Mouse (Mus musculus) WW6 (cell line): ENCODE measurements around the gene Zfp174.
"Not testable (repeated sequence)": the region's sequence is repeated elsewhere in the genome, so short reads cannot be mapped to it uniquely, and the experiment has no call there.

Experiments
- DNase-seq: peaks from one replicate; pipeline ENCODE4 v3.0.0-alpha.2; 2013; ENCODE audit warnings: low read depth, low spot score

Gene Zfp174

DNA sequence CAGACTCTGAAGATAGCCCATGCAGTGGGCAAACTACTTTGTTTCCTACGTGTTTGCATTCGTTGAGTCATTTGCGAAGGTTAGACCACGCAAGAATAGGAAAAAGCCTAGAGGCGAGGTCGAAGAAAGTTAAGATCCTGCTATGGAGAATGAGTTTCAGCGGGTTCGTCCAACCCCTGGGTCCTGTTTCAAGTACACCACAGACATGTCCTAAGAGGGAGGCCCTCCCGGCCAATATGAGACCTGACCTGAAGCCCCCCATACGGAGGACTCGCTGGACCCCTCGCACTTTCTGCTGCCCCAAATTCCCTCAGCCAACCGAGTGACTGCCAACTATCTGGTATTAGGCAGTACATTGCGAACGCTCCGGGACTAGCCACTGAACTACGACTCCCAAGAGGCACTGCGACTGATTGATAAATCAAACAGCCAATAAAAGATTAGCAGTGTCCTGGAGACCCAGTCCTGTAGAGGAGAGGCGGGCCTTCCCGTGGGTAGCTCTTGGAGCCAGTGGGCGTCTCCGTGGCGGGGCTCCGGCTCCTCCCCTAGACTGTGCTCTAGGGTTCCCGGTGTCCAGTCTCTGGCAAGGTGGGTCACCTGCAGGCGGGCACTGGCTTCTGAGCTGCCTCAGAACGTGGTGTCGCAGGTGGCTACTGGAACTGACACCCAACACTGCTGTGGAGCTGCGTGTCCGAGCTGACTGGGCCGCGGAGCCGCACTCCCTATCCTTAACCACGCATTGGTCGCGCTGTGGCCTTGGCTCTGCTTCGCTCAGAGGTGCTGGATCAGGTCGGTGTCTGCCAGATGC, at the start of gene Zfp174:
Zfp174 (plus strand) TSS at position 558 of the 808 bp plus-strand sequence.
- DNase-seq: peak; percentile 66

DNA sequence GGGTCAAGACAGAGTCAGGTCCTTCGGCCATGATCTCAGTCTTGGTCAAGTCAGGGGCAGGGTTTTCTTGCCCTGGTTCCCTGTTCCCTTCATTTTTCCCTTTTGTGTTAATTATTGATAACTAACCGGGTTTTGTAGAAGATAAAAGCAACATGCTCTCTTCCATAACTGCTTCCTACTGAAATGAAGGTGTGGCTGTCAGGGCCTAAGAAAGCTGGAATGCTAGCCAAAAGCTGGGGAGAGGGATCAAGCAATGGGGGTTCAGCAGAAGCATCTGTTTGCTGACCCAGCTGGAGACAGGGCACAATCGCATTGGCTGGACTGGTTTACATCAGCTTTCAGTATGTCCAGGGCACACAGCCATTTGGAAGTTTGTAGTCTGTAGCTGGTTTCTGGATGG, 38.9 kb upstream of the Zfp174 start:
- DNase-seq: no peak

DNA sequence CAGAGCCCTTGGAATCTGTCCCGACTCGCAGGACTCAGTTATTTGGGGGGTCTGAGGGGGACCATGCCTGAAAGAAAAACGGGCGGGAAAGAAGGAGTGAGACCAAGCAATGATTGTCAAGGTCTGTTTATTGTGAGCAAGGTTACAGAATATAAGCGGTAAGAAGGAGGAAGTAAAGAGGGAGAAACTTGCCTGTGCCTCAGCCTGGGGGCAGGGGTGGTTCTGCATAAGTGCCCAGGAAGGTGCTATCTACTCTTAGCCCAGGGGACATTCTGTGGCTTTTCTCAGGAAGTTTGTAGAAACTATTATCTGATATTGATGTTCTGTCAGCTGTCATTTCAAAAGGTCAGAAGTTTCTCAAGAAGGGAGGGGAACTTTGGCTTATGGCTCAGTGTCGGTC, 32.4 kb upstream of the Zfp174 start:
- DNase-seq: not testable (repeated sequence)

DNA sequence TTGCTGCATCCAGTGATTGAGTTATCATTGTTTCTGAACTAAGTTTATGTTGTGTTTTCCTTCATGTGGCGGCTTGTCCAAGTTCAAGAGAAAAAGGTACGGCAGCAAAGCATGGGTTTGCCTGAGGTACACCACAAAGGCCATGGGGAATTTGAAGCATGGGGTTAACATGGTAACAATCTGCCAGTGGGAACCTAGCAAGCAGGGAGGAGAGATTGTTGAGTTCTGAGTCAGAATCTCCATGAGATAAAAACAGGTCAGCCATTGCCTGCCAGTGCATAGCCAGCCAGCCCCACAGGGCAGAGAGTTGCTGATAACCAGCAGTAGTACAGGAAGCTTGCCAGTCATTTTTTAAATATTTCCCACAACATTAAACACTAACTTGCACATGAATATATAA, 26.9 kb upstream of the Zfp174 start:
- no peak for DNase-seq

DNA sequence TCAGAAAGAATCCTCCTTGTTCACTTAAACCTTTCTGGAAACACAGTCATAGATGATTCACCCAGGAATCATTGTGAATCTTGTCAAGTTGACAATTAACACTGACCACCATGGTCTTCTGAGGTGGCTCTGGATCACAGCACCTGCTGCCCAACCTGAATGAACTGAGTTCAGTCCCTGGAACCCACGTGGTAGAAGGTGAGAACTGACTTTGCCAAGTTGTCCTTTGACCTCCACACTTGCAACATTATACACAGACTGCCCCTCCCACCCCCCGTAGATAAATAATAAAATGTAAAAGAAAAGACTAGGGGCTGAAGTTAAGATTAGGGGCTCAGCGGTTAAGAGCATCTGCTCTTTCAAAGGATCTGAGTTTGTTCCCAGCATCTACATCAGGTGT, 19.0 kb upstream of the Zfp174 start:
- DNase-seq: no peak

DNA sequence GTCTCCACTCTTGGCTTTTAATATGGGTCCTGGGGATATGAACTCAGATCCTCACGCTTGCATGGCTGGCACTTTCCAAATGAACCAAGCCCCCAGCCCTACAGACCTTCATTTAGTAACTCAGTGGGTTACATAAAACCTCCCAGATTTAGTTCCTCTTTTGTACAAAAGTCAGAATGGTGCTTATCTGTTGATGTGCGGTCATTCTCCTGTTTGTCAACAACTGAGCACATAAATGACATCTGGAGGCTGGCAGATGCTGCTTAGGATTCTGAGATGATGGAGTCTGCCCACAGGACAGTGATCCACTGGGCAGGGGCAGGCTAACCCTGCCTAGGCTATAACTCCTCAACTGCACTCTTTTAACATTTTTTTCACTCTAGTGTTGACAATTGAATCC, 17.3 kb upstream of the Zfp174 start:
- DNase-seq: no peak

DNA sequence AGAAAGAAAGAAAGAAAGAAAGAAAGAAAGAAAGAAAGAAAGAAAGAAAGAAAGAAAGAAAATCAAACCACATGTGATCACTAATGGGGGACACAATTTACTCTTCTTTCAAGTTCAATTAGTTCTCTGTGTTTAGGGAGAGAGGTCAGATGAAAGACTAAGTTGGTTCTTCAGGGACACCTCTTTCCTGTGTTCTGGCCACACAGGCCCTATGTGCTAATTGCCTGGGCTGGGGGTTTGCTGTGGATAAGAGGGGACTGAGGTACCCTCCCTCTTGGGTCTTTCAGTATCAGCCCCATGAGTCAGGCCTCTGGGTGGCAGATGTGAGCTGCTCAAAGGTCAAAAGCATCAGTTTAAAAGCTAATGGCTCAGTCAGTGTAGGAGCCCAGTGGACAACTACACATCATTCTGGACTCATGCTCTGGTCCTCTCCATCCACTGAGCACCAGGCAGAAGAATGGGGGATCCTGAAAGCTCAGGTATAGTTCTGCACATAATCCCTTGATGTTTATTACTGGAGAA, 16.4 kb upstream of the Zfp174 start, which contains the start of gene Olfr15:
Olfr15 (plus strand) TSS at position 291 of the 522 bp plus-strand sequence.
- DNase-seq: no peak

DNA sequence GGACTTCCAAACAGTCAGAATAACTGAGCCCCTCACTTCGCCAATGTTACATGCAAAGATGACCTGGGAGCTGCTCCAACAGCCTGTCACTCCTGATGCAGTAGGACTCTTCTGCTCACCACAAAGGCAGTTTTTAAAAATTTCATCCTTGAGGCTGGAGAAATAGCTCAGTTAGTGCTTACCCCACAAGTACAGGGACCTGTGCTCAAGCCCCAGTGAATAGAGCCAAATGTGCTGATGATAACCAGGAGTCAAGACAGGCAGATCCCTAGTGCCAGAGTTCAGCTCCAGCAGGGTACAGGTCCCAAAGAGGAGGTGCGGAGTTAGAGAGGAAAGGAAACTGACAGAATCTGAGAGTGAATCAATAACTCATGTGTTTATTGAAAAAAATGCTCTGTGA, 11.6 kb upstream of the Zfp174 start:
- no peak for DNase-seq

DNA sequence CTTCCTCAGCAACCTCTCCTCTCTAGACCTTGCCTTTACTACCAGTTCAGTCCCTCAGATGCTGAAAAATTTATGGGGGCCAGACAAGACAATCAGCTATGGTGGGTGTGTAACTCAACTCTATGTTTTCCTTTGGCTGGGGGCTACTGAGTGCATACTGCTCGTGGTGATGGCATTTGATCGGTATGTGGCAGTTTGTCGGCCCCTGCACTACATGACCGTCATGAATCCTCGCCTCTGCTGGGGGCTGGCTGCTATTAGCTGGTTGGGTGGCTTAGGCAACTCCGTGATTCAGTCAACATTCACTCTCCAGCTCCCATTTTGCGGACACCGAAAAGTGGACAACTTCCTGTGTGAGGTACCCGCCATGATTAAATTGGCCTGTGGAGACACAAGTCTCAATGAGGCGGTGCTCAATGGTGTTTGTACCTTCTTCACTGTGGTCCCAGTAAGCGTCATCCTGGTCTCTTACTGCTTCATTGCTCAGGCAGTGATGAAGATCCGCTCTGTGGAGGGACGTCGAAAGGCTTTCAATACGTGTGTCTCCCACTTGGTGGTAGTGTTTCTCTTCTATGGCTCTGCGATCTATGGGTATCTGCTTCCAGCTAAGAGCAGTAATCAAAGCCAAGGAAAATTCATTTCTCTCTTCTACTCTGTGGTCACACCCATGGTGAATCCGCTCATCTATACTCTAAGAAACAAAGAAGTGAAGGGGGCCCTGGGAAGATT, 7.7 kb upstream of the Zfp174 start:
- DNase-seq: no peak

DNA sequence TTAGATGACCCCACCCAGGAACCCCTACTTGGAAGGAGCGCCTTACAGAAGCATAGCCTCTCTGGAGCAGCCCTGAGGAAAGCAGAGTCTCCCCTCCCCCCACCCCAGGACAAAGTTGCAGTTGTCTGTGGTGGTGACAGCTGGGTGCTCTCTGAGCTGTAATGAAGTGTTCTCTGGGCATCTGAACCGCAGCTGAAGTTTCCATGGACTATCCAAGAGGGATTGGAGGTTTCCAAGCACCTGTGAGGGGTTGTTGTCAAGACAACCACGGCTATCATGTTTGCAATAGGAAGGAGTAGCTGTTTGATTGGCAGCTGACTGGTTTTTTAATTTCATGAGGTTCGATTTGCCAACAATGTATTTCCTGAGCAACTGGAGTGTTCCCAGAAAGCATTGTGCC, 4.1 kb upstream of the Zfp174 start:
- no peak for DNase-seq

DNA sequence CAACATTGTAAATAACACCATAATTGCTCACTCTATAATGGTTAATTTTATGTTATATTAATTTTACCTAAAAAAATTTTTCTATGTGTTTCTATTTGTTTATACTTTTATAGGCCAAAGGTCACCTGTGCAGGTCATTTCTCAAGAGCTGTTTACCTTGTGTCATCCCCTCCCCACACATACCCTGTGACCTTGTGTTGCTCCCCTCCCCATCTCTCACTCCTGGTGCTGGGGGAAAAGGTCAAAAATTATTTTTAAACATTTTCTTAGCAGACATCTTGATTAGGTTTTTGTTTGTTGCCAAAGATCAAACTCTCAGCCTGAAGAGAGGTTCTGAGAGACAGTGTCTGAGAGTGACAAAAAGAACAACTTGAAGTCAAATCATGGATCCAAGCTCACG, 3.3 kb upstream of the Zfp174 start:
- no peak for DNase-seq

DNA sequence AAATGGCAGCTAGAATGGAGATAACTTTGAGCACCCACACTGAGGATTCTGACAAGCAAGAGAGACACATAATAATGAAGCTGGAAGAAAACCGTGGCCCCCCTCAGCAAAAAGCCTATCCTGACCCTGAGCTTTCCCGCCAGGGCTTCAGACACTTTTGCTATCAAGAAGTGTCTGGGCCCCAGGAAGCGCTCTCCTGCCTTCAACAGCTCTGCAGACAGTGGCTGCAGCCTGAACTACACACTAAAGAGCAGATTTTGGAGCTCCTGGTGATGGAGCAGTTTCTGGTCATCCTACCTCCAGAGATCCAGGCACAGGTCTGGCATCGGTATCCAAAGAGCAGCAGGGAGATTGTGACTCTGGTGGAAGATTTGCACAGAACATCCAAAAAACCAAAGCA, 803 bp downstream of the Zfp174 start:
- no peak for DNase-seq

DNA sequence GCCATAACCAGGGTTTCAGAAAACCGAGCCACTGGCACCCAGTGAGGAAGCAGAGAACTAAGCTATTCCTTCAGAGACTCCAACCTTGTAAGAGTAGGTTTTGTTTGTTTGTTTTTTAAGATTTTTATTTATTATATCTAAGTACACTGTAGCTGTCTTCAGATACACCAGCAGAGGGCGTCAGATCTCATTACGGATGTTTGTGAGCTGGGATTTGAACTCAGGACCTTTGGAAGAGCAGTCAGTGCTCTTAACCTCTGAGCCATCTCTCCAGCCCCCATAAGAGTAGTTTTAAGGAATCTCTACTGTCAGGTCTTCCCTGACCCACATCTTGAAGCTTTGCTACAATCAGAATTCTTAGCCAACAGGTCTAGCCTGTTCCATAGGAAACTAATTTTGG, 1.3 kb downstream of the Zfp174 start:
- DNase-seq: no peak

DNA sequence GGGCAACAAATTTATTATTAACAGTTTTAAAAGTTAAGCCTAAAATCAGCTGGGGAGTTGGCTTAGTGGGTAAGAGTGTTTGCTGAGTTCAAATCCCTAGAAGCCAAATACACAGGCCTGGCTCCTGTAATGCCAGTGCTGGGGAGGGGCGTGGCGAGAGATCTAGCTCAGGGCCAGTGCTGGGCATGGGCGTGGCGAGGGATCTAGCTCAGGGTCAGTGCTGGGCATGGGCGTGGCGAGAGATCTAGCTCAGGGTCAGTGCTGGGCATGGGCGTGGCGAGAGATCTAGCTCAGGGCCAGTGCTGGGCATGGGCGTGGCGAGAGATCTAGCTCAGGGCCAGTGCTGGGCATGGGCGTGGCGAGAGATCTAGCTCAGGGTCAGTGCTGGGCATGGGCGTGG, 4.2 kb downstream of the Zfp174 start:
- DNase-seq: not testable (repeated sequence)

DNA sequence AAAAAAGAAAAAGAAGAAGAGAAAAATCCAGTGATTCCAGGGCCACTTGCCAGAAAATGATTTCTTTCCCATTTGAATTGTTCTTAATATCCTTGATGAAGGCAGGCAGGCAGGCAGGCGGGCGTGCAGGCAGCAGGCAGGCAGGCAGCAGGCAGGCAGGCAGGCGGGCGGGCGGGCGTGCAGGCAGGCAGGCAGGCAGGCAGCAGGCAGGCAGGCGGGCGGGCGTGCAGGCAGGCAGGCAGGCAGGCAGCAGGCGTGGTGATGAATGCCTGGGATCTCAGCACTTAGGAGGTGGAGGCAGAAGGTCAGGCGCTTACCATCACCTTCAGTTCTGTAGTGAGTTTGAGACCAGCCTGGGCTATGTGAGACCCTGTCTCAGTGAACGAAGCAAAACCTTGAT, 5.5 kb downstream of the Zfp174 start:
- DNase-seq: no peak

DNA sequence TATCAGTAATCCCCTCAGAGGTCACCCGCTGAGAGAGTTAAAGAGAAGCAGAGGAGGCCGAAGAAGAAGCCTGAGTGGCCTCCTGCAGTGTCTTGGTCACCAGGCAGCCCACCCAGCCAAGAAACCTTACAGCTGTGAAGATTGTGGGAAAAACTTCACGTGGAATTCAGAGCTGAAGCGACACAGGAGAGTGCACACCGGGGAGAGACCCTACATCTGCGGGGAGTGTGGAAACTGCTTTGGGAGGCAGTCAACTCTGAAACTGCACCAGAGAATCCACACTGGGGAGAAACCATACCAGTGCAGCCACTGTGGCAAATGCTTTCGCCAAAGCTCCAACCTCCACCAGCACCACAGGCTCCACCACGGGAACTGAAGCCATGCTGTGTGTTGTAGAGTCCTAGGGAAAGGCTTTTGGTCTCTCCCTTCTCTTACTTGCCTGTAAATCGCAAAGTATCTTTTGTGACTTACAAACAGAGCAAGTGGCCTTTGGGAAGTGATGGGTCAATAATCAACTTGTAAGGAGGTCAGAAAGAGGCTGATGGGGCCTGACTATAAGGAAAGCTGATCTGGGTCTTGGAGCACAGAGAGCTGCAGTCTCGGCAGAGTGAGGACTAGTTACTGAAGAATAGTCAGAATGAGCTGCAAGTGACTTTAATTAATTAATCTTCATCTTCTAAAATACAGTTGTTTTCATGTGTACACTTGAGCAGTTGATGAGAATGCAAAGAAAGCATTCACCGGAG, 7.5 kb downstream of the Zfp174 start:
- DNase-seq: no peak

DNA sequence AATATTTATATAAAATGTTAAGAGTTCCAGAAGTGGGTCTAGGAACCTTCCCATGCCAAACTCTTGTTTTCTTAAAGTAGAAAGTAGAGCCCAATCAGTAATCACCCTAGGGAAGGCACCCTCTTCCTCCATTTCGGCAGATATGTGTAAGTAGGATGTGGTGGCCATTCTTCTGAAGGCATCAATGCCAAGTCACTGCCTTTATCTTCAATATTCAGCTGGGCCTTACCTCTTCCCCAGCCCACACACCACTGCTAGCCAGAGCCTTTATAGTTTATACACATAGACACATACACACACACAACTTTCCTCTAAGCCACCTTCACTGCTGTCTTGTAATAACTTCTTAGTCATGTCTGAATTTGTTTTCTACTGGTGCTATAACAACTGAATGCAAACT, 8.7 kb downstream of the Zfp174 start:
- DNase-seq: no peak

DNA sequence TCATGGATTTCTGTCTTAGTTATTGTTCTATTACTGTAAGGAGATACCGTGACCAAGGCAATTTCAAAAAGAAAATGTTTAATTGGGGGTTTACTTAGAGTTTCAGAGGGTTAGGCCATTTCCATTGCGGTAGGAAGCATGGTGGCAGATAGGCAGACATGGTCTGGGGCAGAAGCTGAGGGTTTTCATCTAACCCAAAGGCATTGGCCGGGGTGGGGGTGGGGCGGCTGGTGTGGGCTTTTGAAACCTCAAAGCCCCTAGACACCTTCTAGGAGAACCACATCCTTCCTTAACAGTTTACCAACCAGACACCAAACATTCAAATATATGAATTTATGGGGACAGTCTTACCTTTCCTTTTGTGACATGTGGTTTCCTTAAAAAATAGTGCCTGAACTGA, 12.2 kb downstream of the Zfp174 start:
- no peak for DNase-seq

DNA sequence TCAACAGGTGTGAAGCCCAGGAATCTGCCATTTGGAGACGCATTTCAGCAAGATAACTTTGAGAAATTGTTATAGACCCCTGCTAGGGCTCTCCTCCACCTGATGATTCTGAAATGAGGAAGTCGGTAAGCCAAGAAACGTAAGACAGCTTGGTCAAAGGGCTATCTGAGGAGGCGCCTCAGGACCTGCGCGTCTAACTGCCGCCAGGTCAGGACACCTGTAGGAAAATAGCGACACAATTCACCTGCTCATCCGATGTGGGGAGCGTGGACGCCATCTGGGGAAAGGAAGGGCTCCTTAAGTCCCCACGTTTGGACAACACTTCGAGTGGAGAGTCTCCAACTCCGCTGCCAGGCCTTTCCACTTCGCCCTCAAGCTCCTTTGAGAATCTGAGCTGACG, 24.7 kb downstream of the Zfp174 start:
- DNase-seq: no peak

DNA sequence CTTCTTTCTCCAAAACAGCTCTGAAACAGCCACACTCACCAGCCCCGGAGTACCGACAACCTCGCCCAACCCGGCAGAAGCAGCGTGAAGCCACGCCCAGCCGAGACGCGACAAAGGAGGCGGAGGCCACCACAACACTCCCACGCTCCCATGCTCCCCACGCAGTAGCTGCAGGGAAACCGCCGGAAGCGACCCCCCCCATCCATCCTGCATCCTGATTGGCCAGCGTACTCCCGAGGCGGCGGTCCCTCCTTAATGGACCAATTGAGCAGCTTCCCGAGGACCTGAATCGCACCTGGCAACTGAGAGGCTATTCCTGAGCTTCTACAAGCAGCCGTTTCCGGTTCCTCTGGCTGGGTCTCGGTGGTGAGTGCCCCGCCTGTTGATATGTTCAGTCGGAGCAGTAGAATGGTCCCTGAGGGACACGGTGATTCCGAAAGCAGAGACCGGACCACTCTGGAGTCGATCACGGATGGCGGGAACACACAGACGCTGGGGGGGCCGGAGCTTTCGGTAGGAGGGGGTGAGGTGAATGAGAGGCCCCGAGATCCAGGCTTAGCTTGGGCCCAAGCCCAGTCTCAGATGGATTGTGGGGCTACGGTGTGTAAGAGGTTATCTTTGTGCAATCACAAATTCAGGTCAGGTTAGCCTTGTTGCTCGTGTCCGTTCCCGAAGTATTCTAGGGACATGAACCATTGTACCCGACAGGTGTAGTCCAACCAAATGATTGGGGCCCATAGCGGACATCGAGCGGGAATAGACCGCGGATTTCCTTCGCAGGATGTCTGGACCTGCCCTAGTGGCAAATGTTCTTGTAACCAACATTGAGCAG, 25.4 kb downstream of the Zfp174 start, which contains the start of gene Naa60:
Naa60 (plus strand) TSS at position 160 of the 832 bp plus-strand sequence.
- DNase-seq: peak; percentile 93

DNA sequence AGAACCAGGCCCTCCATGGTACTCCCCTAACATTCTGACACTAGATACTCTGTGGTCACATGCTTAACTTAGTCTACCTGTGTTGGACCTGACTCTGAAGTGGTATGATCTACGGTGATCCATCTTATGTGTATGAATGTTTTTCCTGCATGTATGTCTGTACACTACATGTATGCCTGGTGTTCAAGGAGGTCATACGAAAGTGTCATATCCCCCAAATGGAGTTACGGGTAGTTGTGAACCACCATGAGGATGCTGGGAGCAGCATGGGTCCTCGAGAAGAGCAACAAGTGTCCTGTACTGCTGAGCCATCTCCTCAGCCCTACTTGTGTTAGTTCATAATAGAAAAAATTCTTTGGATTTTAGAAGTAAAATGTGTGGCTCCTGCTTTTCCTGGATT, 29.3 kb downstream of the Zfp174 start:
- no peak for DNase-seq
